Mouse (Mus musculus) lung, embryonic 16.5 days (tissue): Measurements from ENCODE around the gene Ldlr. TPM values are rescaled to one million over a fixed set of nuclear protein-coding genes. Genes with fewer than 3 reads are reported as not detected.
A peak's percentile ranks its signal among the peaks of the same experiment; 100 is the strongest.
"Not testable (repeated sequence)": the region's sequence is repeated elsewhere in the genome, so short reads cannot be mapped to it uniquely, and the experiment has no call there.

Experiments
- ATAC-seq: fragments of 200-750 bp; cut with Nextera tagmentation; 2 replicates; pipeline ENCODE4 v1.8.0; 2017; ENCODE audit warnings: low read depth, mild to moderate bottlenecking, moderate library complexity
- H3K27ac ChIP-seq: fragments of 300-500 bp; sonication (generic); 2 replicates; pipeline ENCODE4 v1.5.1; 2014; ENCODE audit warnings: mild to moderate bottlenecking, control low read depth, low read length
- H3K27me3 ChIP-seq: fragments of 300-500 bp; sonication (generic); 2 replicates; pipeline ENCODE4 v1.6.1; 2014; ENCODE audit warnings: low read depth, low read length, mixed read lengths; ENCODE audit not compliant: control insufficient read depth, insufficient read depth
- H3K36me3 ChIP-seq: fragments of 300-500 bp; sonication (generic); 2 replicates; pipeline ENCODE4 v1.6.1; 2014; ENCODE audit warnings: low read length; ENCODE audit not compliant: control insufficient read depth, insufficient read depth
- H3K4me1 ChIP-seq: fragments of 300-500 bp; sonication (generic); replicated peaks from 2 replicates; pipeline ENCODE4 v1.6.1; 2014; ENCODE audit warnings: low read length, mixed read lengths; ENCODE audit not compliant: control insufficient read depth, insufficient read depth
- H3K4me2 ChIP-seq: fragments of 300-500 bp; sonication (generic); 2 replicates; pipeline ENCODE4 v1.6.1; 2014; ENCODE audit warnings: low read depth, low read length, control low read depth
- H3K4me3 ChIP-seq: fragments of 300-500 bp; sonication (generic); 2 replicates; pipeline ENCODE4 v1.5.1; 2014; ENCODE audit warnings: mild to moderate bottlenecking, low read length, control low read depth
- H3K9ac ChIP-seq: fragments of 300-500 bp; sonication (generic); 2 replicates; pipeline ENCODE4 v1.6.1; 2014; ENCODE audit warnings: low read length, control low read depth
- H3K9me3 ChIP-seq: fragments of 300-500 bp; sonication (generic); 2 replicates; pipeline ENCODE4 v1.6.1; 2016; ENCODE audit warnings: low read length; ENCODE audit not compliant: control insufficient read depth
- WGBS: fragments of 180-500 bp; shearing (Covaris S2); extraction: QIAGEN DNeasy Blood & Tissue Kit; methylation state at CpG from one replicate; pipeline ENCODE4 v1.1.7; 2014; 5-methylcytosine and 5-hydroxymethylcytosine counted together
- polyA plus RNA-seq: library from polyadenylated mRNA; unstranded; fragments of >200 nt; fragmentation: Nextera tagmentation; extraction: Ambion mirVana; gene quantifications from 2 replicates; pipeline ENCODE4 v1.2.1, GENCODE M21; 2015

The Ldlr gene
- polyA plus RNA-seq, 1 experiment from 2014 or later, result 36.0 TPM

DNA sequence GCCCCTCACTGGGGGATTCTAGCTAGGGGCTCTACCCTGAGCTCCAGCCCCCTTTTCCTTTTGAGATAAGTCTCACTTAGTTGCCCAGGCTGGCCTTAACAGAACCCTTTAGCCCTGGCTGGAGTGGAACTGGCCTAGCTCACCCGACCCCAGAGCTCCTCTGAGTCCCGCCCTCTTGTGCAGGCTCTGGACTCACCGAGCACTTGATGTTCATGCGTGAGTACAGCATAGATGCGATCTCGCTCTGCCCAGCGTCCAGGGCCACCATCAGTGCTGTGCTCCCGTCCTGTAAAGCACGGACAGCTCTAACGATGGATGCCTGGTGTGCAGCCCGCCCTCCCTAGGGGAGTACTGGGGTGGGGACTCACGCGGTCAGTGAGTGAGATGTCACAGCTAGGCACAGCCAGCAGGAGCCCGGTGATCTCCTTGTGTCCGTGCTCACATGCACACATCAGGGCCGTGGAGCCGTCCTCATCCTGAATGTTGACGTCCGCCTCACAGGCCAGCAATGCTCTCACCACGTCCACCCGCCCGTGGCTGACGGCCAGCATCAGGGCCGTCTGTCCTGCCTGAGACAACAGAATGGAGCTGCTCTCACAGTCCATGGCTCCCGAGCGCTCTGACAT is 46.4 kb downstream of the Ldlr start:
- H3K9ac ChIP-seq, result peak overlapping the region; percentile 49; the same call in 1 of the 2 replicates
- H3K4me2 ChIP-seq, result no peak overlapping the region
- no peaks in the 10 kb centered on the region for H3K27me3 ChIP-seq
- H3K27ac ChIP-seq, result peak overlapping the region; percentile 97
- H3K4me1 ChIP-seq, result peaks cover 23% of the 10 kb centered on the region
- 62% methylated on average over 26 of the region's 26 CpGs for WGBS
- H3K4me3 ChIP-seq, result no peak overlapping the region
- peak; percentile 20; the same call in 1 of the 2 replicates for ATAC-seq
- peaks cover 35% of the 10 kb centered on the region for H3K36me3 ChIP-seq
- H3K9me3 ChIP-seq, result no peaks in the 10 kb centered on the region

DNA sequence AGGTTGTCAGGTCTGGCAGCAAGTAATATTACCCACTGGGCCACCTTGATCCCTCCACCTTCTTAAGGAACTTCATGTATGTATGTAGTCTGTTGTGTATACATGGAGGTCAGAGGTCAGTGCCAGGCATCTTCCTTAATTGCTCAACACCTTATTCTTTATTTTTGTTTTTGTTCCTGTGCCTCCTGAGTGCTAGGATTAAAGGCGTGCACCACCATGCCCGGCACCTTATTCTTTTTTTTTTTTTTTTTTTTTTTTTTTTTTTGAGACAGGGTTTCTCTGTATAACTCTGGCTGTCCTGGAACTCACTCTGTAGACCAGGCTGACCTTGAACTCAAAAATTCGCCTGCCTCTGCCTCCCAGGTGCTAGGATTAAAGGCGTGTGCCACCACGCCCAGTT is 50.1 kb downstream of the Ldlr start:
- not testable (repeated sequence) for H3K9ac ChIP-seq, H3K27ac ChIP-seq, H3K4me2 ChIP-seq, H3K4me3 ChIP-seq, H3K9me3 ChIP-seq, H3K27me3 ChIP-seq, ATAC-seq
- Histone ChIP-seq H3K36me3 (peaks cover 58% of the 10 kb centered on the region), H3K4me1 (peaks cover 16% of the 10 kb centered on the region)
- 82% methylated on average over 5 of the region's 5 CpGs for WGBS

DNA sequence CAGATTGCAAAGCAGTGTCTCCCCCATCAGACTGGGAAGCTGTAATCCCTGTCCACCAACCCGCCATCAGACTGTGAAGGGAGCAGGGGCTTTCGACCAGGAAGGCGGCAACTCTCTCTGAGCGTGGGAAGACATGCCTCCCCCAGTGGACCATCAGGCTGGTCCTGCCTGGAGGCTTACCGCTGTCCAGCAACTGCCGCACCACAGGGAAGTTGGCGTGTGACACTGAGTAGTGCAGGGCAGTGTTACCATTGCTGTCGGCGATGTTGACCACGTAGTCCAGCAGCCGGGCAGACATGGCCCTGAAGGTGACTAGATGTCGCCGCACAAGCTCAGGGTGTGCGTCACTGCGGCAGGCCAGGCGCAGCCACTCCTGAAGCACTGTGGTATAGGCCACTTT is 51.1 kb downstream of the Ldlr start:
- Histone ChIP-seq H3K4me2 (no peak overlapping the region), H3K27ac (no peak overlapping the region), H3K9ac (no peak overlapping the region), H3K27me3 (no peaks in the 10 kb centered on the region), H3K9me3 (no peaks in the 10 kb centered on the region), H3K36me3 (peaks cover 63% of the 10 kb centered on the region), H3K4me3 (no peak overlapping the region), H3K4me1 (peaks cover 8% of the 10 kb centered on the region)
- no peak for ATAC-seq
- 90% methylated on average over 16 of the region's 16 CpGs for WGBS

DNA sequence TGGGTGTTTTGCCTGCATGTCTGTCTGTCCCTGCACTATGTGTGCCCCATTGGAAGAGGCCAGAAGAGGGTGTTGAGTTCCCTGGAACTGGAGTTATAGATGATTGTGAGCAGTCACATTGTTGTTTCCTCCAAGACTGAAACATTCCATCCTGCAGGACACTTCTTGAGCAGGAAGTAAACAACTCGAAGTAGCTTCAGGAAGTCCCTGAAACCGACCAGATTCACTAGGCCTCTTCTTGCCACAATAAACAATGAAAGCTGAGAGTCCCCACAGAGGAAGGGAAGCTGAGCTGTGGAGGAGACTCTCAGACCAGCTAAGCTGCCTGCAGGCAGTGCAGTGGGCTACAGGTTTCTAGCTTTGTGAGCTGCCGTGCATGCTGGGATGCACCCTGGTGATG is 54.4 kb downstream of the Ldlr start:
- no peaks in the 10 kb centered on the region for H3K4me1 ChIP-seq
- no peaks in the 10 kb centered on the region for H3K9me3 ChIP-seq
- H3K4me2 ChIP-seq, result no peak overlapping the region
- 73% methylated on average over 3 of the region's 3 CpGs for WGBS
- ATAC-seq, result no peak
- no peak overlapping the region for H3K4me3 ChIP-seq
- H3K9ac ChIP-seq, result no peak overlapping the region
- H3K27me3 ChIP-seq, result no peaks in the 10 kb centered on the region
- peaks cover 76% of the 10 kb centered on the region for H3K36me3 ChIP-seq
- H3K27ac ChIP-seq, result no peak overlapping the region

DNA sequence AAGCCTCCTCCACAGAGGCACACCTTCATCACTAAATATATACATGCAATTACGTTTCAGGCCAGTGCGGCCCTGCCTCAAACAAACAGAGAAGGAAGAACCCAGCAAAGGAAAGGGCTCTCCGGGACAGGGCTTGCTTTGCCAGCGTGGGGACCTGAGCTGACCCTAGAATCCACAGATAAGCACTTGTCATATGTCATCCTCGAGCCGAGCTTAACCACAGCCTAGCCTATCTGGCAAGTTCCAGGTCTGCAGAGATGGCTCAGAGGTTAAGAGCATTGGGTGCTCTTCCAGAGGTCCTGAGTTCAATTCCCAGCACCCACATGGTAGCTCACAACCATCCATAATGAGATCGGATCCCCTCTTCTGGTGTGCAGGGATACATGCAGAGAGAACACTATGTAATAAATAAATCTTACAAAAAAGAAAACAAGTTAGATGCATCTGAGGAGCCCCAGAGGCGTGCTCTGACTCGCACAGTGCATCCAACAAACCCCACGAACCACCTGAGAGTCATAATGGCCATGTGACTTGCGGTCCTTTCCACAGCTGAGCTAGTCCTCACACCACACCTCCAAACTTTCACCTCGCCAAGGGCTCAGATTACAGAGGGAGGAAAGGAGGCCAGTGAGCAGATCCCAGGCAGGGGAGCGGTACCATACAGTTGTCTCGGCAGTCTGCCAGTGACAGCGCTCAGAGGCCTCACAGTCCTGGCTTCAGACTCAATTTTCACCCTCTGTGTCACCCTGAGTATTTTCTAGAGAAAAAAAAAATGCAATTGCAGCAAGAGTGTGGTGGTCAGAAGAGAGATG is 58.6 kb downstream of the Ldlr start:
- 64% methylated on average over 15 of the region's 15 CpGs for WGBS
- no peaks in the 10 kb centered on the region for H3K9me3 ChIP-seq
- H3K36me3 ChIP-seq, result peaks cover 64% of the 10 kb centered on the region

DNA sequence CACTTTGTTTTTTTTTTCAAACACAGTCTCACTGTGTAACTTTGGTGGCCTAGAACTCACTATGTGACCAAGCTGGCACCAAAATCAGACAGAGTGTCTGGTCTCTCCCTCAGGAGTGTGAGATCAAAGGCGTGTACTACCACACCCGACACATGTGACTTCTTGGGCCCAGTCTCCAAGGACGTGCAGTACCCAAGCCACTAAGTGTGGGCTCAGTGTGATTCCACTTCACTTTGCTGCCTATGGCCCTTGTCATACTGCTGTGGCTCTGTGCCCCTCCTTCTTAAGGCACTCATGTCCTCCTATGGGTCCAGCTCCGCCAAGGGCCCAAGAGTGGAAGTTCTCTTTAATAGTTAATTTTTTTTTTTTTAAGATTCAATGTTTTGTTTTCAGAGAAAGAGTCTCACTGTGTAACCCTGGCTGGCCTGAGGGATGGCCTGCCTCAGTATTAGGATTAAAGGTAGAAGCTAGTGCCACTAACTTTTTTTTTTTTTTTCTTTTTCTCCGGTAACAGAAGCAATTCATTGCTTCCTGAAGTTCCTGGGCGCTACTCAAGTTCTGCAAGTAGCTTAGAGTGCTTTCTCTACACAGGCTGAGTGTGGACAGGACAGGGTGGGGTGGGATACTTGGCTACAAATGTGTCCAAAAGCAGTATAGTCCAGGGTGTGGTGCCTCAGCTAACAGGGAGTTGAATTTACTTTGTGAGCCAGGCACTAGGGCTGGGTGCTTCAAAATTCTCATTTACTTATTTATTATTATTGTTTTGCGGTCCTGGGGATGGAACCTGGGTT is 61.4 kb downstream of the Ldlr start:
- Histone ChIP-seq H3K27me3 (no peaks in the 10 kb centered on the region), H3K4me3 (no peak overlapping the region), H3K36me3 (peaks cover 51% of the 10 kb centered on the region), H3K4me2 (no peak overlapping the region), H3K27ac (peak overlapping the region; percentile 98), H3K4me1 (peaks cover 32% of the 10 kb centered on the region), H3K9ac (no peak overlapping the region), H3K9me3 (no peaks in the 10 kb centered on the region)
- WGBS, result 65% methylated on average over 7 of the region's 7 CpGs
- ATAC-seq, result peak; percentile 90

More for the DNA sequence above, 58.6 kb downstream of the Ldlr start:
- Histone ChIP-seq H3K27ac (no peak overlapping the region; the same call in 1 of the 2 replicates), H3K27me3 (no peaks in the 10 kb centered on the region), H3K9ac (no peak overlapping the region), H3K4me1 (peaks cover 20% of the 10 kb centered on the region), H3K4me2 (no peak overlapping the region), H3K4me3 (no peak overlapping the region)
- ATAC-seq, result no peak

DNA sequence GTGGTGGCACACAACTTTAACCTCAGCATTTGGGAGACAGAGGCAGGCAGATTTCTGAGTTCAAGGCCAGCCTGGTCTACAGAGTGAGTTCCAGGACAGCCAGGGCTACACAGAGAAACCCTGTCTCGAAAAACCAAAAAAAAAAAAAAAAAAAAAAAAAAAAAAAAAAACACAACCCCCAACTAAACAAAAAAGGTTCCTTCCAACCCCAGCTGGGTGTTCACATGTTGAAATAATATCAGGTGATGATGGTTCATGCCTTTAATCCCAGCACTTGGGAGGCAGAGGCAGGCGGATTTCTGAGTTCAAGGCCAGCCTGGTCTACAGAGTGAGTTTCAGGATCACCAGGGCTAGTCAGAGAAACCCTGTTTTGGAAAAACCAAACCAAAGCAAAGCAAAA is 63.0 kb downstream of the Ldlr start:
- H3K4me3 ChIP-seq, H3K27me3 ChIP-seq, H3K9me3 ChIP-seq, H3K9ac ChIP-seq, H3K4me2 ChIP-seq, ATAC-seq: not testable (repeated sequence)
- peaks cover 42% of the 10 kb centered on the region for H3K4me1 ChIP-seq
- WGBS, result 86% methylated on average over 1 of the region's 2 CpGs
- H3K36me3 ChIP-seq, result peaks cover 50% of the 10 kb centered on the region
- peak overlapping the region; percentile 98 for H3K27ac ChIP-seq

DNA sequence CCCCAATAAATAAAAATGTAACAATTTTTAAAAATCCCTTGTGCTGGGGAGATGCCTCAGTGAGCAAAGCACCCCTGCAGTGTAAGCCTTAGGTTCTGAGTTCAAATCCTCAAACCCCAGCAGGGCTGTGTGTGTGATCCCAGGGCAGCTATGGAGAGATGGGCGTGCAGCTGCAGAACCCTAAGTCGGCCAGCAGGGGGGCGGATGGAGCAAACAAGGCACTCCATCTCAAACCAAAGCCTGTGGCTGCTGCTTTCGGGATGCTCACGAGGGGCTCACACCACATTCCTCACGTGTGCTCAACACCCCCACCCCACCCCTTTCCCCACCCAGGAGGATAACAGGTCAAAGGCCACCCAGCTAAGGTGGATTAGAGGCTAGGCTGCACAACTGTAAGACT is 63.6 kb downstream of the Ldlr start:
- H3K36me3 ChIP-seq, result peaks cover 50% of the 10 kb centered on the region
- H3K4me2 ChIP-seq, result no peak overlapping the region
- H3K4me1 ChIP-seq, result peaks cover 48% of the 10 kb centered on the region
- 15% methylated on average over 6 of the region's 6 CpGs for WGBS
- no peak; the same call in 1 of the 2 replicates for ATAC-seq
- H3K9ac ChIP-seq, result no peak overlapping the region
- no peaks in the 10 kb centered on the region for H3K9me3 ChIP-seq
- peak overlapping the region; percentile 57 for H3K27ac ChIP-seq
- H3K4me3 ChIP-seq, result no peak overlapping the region
- H3K27me3 ChIP-seq, result no peaks in the 10 kb centered on the region

DNA sequence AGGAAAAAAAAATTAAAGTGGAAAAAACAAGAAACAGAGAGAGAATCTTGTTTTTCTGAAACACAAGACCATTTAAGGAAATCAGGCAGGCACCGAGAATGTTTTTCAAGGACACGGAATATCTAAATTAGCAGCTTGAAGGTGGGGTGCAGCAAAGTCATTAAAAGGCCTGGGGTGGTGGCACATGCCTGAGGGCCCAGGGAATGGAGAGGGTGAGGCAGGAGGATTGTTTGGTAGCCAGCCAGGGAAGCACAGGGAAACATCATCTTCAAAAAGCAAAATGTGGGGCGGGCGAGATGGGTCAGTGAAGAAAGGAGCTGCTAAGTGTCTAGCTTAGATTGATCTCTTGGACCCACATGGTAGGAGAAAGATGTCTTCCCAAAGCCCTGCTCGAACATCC is 64.4 kb downstream of the Ldlr start:
- no peaks in the 10 kb centered on the region for H3K9me3 ChIP-seq
- H3K27me3 ChIP-seq, result no peaks in the 10 kb centered on the region
- peak overlapping the region; percentile 57 for H3K27ac ChIP-seq
- 81% methylated on average over 5 of the region's 5 CpGs for WGBS
- peaks cover 56% of the 10 kb centered on the region for H3K4me1 ChIP-seq
- peak overlapping the region; percentile 27 for H3K9ac ChIP-seq
- H3K4me3 ChIP-seq, result no peak overlapping the region
- no peak for ATAC-seq
- peaks cover 46% of the 10 kb centered on the region for H3K36me3 ChIP-seq
- no peak overlapping the region for H3K4me2 ChIP-seq
